Mouse (Mus musculus) midbrain, postnatal 0 days (tissue): ENCODE measurements around the gene Napepld. TPM values are rescaled to one million over a fixed set of nuclear protein-coding genes. Genes with fewer than 3 reads are reported as not detected.

Experiments
- ATAC-seq: fragments of 200-750 bp; cut with Nextera tagmentation; 2 replicates; pipeline ENCODE4 v1.8.0; 2017; ENCODE audit warnings: moderate number of reproducible peaks, mild to moderate bottlenecking, moderate TSS enrichment, moderate library complexity; ENCODE audit not compliant: low FRiP score
- DNase-seq: peaks from one replicate; pipeline ENCODE4 v3.0.0-alpha.2; 2015; ENCODE audit warnings: low spot score
- H3K27ac ChIP-seq: fragments of 300-500 bp; sonication (generic); 2 replicates; pipeline ENCODE4 v1.5.1; 2014; ENCODE audit warnings: low read depth, mild to moderate bottlenecking, low read length, mixed read lengths
- H3K27me3 ChIP-seq: fragments of 300-500 bp; sonication (generic); 2 replicates; pipeline ENCODE4 v1.6.1; 2014; ENCODE audit warnings: low read length, control low read depth, mixed read lengths; ENCODE audit not compliant: insufficient read depth
- H3K36me3 ChIP-seq: fragments of 300-500 bp; sonication (generic); 2 replicates; pipeline ENCODE4 v1.6.1; 2014; ENCODE audit warnings: low read length, control low read depth, mixed read lengths; ENCODE audit not compliant: insufficient read depth
- H3K4me1 ChIP-seq: fragments of 300-500 bp; sonication (generic); 2 replicates; pipeline ENCODE4 v1.6.1; 2014; ENCODE audit warnings: mild to moderate bottlenecking, control low read depth, antibody characterized with exemption, low read length, mixed read lengths; ENCODE audit not compliant: insufficient read depth
- H3K4me2 ChIP-seq: fragments of 300-500 bp; sonication (generic); 2 replicates; pipeline ENCODE4 v1.6.1; 2014; ENCODE audit warnings: low read depth, mild to moderate bottlenecking, low read length, mixed read lengths; ENCODE audit not compliant: poor library complexity, severe bottlenecking
- H3K4me3 ChIP-seq: fragments of 300-500 bp; sonication (generic); 2 replicates; pipeline ENCODE4 v1.5.1; 2014; ENCODE audit warnings: low read depth, mild to moderate bottlenecking, low read length, moderate library complexity
- H3K9ac ChIP-seq: fragments of 300-500 bp; sonication (generic); replicated peaks from 2 replicates; pipeline ENCODE4 v1.6.1; 2014; ENCODE audit warnings: mild to moderate bottlenecking, low read length, moderate library complexity, mixed read lengths; ENCODE audit not compliant: poor library complexity, severe bottlenecking
- H3K9me3 ChIP-seq: fragments of 300-500 bp; sonication (generic); 2 replicates; pipeline ENCODE4 v1.6.1; 2016; ENCODE audit warnings: low read length, control low read depth
- CTCF ChIP-seq: IDR thresholded peaks from 2 replicates; pipeline ENCODE4 v1.5.1; 2016; ENCODE audit warnings: antibody characterized with exemption, mild to moderate bottlenecking
- WGBS: fragments of 180-500 bp; shearing (Covaris S2); extraction: QIAGEN DNeasy Blood & Tissue Kit; methylation state at CpG from one replicate; pipeline ENCODE4 v1.1.7; 2014; 5-methylcytosine and 5-hydroxymethylcytosine counted together
- polyA plus RNA-seq: library from polyadenylated mRNA; unstranded; fragments of >200 nt; fragmentation: Nextera tagmentation; extraction: Ambion mirVana; gene quantifications from 2 replicates; pipeline ENCODE4 v1.2.1, GENCODE M21; 2015
- total RNA-seq: library from RNA; depleted of rRNA; stranded (reverse); fragments of >200 nt; gene quantifications from 2 replicates; pipeline ENCODE4 v1.2.3, GENCODE M21; 2014

Napepld gene
- total and polyA plus RNA-seq, 2 experiments from 2014 or later = 1.4 to 4.1 TPM

DNA sequence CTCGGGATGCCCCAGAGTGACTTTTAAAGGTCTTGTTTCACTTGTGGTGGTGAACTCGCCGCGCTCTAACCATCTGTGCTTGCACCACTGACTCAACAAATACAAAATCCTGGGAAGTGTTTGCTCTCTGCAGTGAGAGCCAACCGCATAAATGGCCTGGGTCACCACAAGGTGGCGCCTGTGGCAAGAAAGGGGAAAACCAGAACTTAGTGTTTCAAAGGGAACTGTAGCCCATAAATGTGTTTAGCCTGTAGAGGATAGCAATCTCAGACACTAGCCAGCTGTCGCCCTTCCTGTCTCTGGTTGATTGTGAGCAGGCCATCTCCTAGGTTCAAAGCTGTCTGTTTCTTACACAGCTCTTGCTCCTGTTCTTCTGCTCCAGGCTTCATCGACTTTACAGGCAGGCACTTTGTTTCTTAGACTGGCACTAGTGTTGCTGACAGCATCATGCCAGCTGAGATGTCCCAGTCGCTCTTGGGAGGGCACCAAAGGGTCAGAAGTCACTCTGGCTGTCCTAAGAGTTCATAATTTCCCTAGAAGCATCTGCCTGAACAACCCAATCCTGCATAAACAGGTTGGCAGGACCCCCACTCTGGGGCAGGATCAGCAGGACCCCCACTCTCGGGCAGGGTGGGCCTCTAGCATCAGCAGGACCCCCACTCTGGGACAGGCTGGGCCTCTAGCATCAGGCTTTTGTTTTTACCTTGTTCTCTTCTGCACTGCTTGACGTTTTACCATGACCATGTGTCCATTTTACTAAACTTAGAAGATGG is 42.4 kb downstream of the Napepld start:
- peak; percentile 54; the same call in 1 of the 2 replicates for ATAC-seq
- Histone ChIP-seq H3K27me3 (no peaks in the 10 kb centered on the region), H3K27ac (no peak overlapping the region), H3K9me3 (no peaks in the 10 kb centered on the region), H3K4me1 (no peaks in the 10 kb centered on the region), H3K9ac (no peak overlapping the region), H3K4me3 (no peak overlapping the region), H3K4me2 (no peak overlapping the region), H3K36me3 (peaks cover 20% of the 10 kb centered on the region)
- 53% methylated on average over 11 of the region's 11 CpGs for whole genome bisulfite sequencing
- TF ChIP-seq CTCF = peak; percentile 89
- DNase-seq = peak; percentile 78

DNA sequence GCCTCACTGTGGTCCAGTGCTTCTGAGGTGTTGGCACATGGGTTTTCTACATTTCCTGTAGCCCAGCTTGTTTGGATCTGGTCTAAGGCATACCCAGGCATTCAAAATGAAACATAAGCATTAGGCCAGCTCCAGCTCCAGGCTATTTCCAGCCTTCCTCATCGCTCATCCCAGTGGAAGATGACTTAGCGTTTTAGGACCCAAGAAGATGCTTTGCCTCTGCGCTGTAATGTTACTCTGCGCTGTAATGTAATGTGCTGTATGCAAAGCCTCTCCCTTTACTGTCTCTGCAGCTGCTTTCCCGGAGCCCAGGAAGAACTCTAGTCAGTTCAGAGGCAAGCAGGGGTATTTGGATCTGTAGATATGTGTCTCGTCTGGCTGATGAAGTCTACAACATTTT is 43.2 kb downstream of the Napepld start:
- no peak for TF ChIP-seq CTCF
- no peak for ATAC-seq
- Histone ChIP-seq H3K27me3 (no peaks in the 10 kb centered on the region), H3K4me3 (no peak overlapping the region), H3K27ac (no peak overlapping the region), H3K4me1 (no peaks in the 10 kb centered on the region), H3K9me3 (no peaks in the 10 kb centered on the region), H3K9ac (no peak overlapping the region), H3K4me2 (no peak overlapping the region), H3K36me3 (peaks cover 22% of the 10 kb centered on the region)
- 90% methylated on average over 6 of the region's 6 CpGs for WGBS
- no peak for DNase-seq

GRCm38 (mm10) chr5:21656912-21657311 is 44.3 kb downstream of the Napepld start:
- Histone ChIP-seq H3K4me3 (no peak overlapping the region), H3K4me1 (no peaks in the 10 kb centered on the region), H3K36me3 (peaks cover 33% of the 10 kb centered on the region), H3K27ac (no peak overlapping the region), H3K4me2 (no peak overlapping the region), H3K9ac (no peak overlapping the region), H3K9me3 (no peaks in the 10 kb centered on the region), H3K27me3 (no peaks in the 10 kb centered on the region)
- no peak for ATAC-seq
- no peak for TF ChIP-seq CTCF
- 89% methylated on average over 9 of the region's 9 CpGs for WGBS
- DNase-seq = no peak

- Histone ChIP-seq H3K9me3 (no peaks in the 10 kb centered on the region), H3K4me3 (no peak overlapping the region), H3K27me3 (no peaks in the 10 kb centered on the region), H3K9ac (no peak overlapping the region), H3K27ac (no peak overlapping the region), H3K36me3 (peaks cover 44% of the 10 kb centered on the region), H3K4me2 (no peak overlapping the region), H3K4me1 (no peaks in the 10 kb centered on the region)
- no peak for TF ChIP-seq CTCF
- 85% methylated on average over 7 of the region's 7 CpGs for WGBS
- ATAC-seq (no peak), DNase-seq (no peak)
Observed at GRCm38 (mm10) chr5:21651885-21652612, 49.1 kb downstream of the Napepld start.

- no peaks in the 10 kb centered on the region for H3K9me3 ChIP-seq
- 84% methylated on average over 2 of the region's 2 CpGs for WGBS
- H3K27ac ChIP-seq = no peak overlapping the region
- no peak overlapping the region for H3K4me2 ChIP-seq
- no peak overlapping the region for H3K9ac ChIP-seq
- ATAC-seq (no peak), DNase-seq (no peak)
- peaks cover 40% of the 10 kb centered on the region for H3K36me3 ChIP-seq
- H3K4me1 ChIP-seq = no peaks in the 10 kb centered on the region
- no peaks in the 10 kb centered on the region for H3K27me3 ChIP-seq
- TF ChIP-seq CTCF = no peak
- H3K4me3 ChIP-seq = no peak overlapping the region
Observed at GRCm38 (mm10) chr5:21650736-21651135, 50.5 kb downstream of the Napepld start.

- Histone ChIP-seq H3K4me3 (peak overlapping the region; percentile 80), H3K4me2 (peak overlapping the region; percentile 81), H3K36me3 (peaks cover 19% of the 10 kb centered on the region), H3K9ac (peak overlapping the region; percentile 81), H3K4me1 (no peaks in the 10 kb centered on the region), H3K9me3 (no peaks in the 10 kb centered on the region), H3K27me3 (no peaks in the 10 kb centered on the region), H3K27ac (peak overlapping the region; percentile 77)
- WGBS = under 1% methylated on average over 25 of the region's 25 CpGs
- no peak for DNase-seq
- ATAC-seq = no peak
- TF ChIP-seq CTCF = no peak
Observed at GRCm38 (mm10) chr5:21646133-21646491, 55.1 kb downstream of the Napepld start.
